Mouse (Mus musculus) megakaryocyte, embryonic 14.5 days (primary cell): Measurements from ENCODE around the gene Trim43c.
"Not testable (repeated sequence)": the region's sequence is repeated elsewhere in the genome, so short reads cannot be mapped to it uniquely, and the experiment has no call there.

Source experiments
- FLI1 ChIP-seq: IDR thresholded peaks from 2 replicates; pipeline ENCODE4 v1.6.1; 2012; ENCODE audit warnings: low read length, inconsistent platforms, mixed read lengths
- GATA1 ChIP-seq: IDR thresholded peaks from 3 replicates; pipeline ENCODE4 v1.6.1; 2012; ENCODE audit warnings: mixed read lengths, low read length, inconsistent platforms, borderline replicate concordance

DNA sequence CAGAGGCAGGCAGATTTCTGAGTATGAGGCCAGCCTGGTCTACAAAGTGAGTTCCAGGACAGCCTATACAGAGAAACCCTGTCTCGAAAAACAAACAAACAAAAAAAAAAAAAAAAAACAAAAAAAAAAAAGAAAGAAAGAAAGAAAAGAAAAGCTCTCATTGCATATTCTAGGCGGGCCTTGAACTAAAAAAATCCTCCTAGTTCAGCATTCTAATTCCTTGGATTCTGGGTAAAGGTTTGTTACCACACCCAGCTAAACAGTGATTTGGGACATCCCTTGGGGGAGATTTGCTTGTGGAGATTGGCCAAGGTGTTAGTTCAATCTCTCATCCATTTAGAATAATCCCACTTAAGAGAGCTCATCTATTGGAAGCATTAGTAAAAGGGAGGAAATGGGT lies at the start of gene Trim43c:
- not testable (repeated sequence) for TF ChIP-seq GATA1, FLI1
